Mouse (Mus musculus) forebrain, embryonic 11.5 days (tissue): Measurements from ENCODE around the gene Olfr1047. TPM values are rescaled to one million over a fixed set of nuclear protein-coding genes. Genes with fewer than 3 reads are reported as not detected.

Experiments used
- ATAC-seq: fragments of 200-750 bp; cut with Nextera tagmentation; replicated peaks from 2 replicates; pipeline ENCODE4 v1.8.0; 2017; ENCODE audit warnings: moderate TSS enrichment; ENCODE audit not compliant: low FRiP score
- DNase-seq: peaks from one replicate; pipeline ENCODE4 v3.0.0-alpha.2; 2017; ENCODE audit warnings: low spot score
- H3K27ac ChIP-seq: fragments of 300-500 bp; sonication (generic); 2 replicates; pipeline ENCODE4 v1.5.1; 2014; ENCODE audit warnings: low read depth, low read length
- H3K27me3 ChIP-seq: fragments of 300-500 bp; sonication (generic); 2 replicates; pipeline ENCODE4 v1.6.1; 2014; ENCODE audit warnings: mild to moderate bottlenecking, low read length, mixed read lengths; ENCODE audit not compliant: control insufficient read depth, insufficient read depth
- H3K36me3 ChIP-seq: fragments of 300-500 bp; sonication (generic); 2 replicates; pipeline ENCODE4 v1.6.1; 2014; ENCODE audit warnings: mild to moderate bottlenecking, low read length, moderate library complexity, mixed read lengths; ENCODE audit not compliant: control insufficient read depth, insufficient read depth
- H3K4me1 ChIP-seq: fragments of 300-500 bp; sonication (generic); replicated peaks from 2 replicates; pipeline ENCODE4 v1.6.1; 2014; ENCODE audit warnings: low read length, mixed read lengths; ENCODE audit not compliant: control insufficient read depth, insufficient read depth
- H3K4me2 ChIP-seq: fragments of 300-500 bp; sonication (generic); 2 replicates; pipeline ENCODE4 v1.6.1; 2014; ENCODE audit warnings: low read depth, mild to moderate bottlenecking, low read length, moderate library complexity, mixed read lengths; ENCODE audit not compliant: severe bottlenecking
- H3K4me3 ChIP-seq: fragments of 300-500 bp; sonication (generic); 2 replicates; pipeline ENCODE4 v1.5.1; 2014; ENCODE audit warnings: low read depth, low read length
- H3K9ac ChIP-seq: fragments of 300-500 bp; sonication (generic); 2 replicates; pipeline ENCODE4 v1.6.1; 2014; ENCODE audit warnings: low read length
- H3K9me3 ChIP-seq: fragments of 300-500 bp; sonication (generic); 2 replicates; pipeline ENCODE4 v1.6.1; 2016; ENCODE audit warnings: low read length, mixed read lengths; ENCODE audit not compliant: control insufficient read depth
- polyA plus RNA-seq: library from polyadenylated mRNA; unstranded; fragments of >200 nt; fragmentation: Nextera tagmentation; extraction: Ambion mirVana; gene quantifications from 2 replicates; pipeline ENCODE4 v1.2.1, GENCODE M21; 2014

Olfr1047 gene
- polyA plus RNA-seq, 1 experiment from 2014 or later: not detected

DNA sequence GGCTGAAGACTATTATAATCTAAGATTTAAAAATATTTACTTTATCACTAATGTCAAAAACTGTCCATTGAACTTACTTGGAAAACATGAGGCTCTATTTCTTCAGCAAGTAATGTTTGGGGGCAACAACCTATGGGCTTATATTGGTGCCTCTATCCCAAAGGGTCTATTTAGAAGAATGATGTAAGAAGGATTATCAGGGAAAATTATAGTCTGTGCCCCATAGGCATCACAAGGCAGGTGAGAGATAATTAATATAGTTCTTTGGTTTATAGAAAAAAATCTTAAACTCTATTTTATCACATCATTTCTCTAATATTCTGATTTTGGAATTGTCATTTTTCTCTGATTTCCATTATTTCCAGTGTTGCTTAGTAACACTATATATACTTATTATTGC, 53.5 kb downstream of the Olfr1047 start, which contains the start of gene Olfr1044:
Gene Olfr1044, minus strand, starts transcription at position 101 of the 400 bp plus-strand sequence.
- Histone ChIP-seq H3K27me3 (no peaks in the 10 kb centered on the region), H3K36me3 (no peaks in the 10 kb centered on the region), H3K4me1 (no peaks in the 10 kb centered on the region), H3K9me3 (no peaks in the 10 kb centered on the region), H3K27ac (no peak within 1 kb of the TSS), H3K4me3 (no peak within 1 kb of the TSS), H3K4me2 (no peak within 1 kb of the TSS), H3K9ac (no peak within 1 kb of the TSS)
- DNase-seq (no peak), ATAC-seq (no peak)

Other genes starting within 250 kb of the Olfr1047 start
- not detected in 2 replicates for gene Olfr1031, start 241.1 kb downstream of the Olfr1047 start, polyA plus RNA-seq
- not detected in 2 replicates for gene Olfr1032, start 225.9 kb downstream of the Olfr1047 start, polyA plus RNA-seq
- gene Olfr1033, start 210.8 kb downstream of the Olfr1047 start, polyA plus RNA-seq: not detected in 2 replicates
- not detected in 2 replicates for gene Olfr1034, start 185.5 kb downstream of the Olfr1047 start, polyA plus RNA-seq
- not detected in 2 replicates for gene Olfr1036, start 157.4 kb downstream of the Olfr1047 start, polyA plus RNA-seq
- not detected in 2 replicates for gene Olfr1037, start 144.0 kb downstream of the Olfr1047 start, polyA plus RNA-seq
- not detected in 2 replicates for gene Olfr1039, start 95.5 kb downstream of the Olfr1047 start, polyA plus RNA-seq
- gene Olfr1040, start 84.7 kb downstream of the Olfr1047 start, polyA plus RNA-seq: not detected in 2 replicates
- not detected in 2 replicates for gene Olfr1042, start 69.6 kb downstream of the Olfr1047 start, polyA plus RNA-seq
- gene Olfr1043, start 63.9 kb downstream of the Olfr1047 start, polyA plus RNA-seq: not detected in 2 replicates
- not detected in 2 replicates for gene Olfr1044, start 53.6 kb downstream of the Olfr1047 start, polyA plus RNA-seq
- gene Olfr52, start 45.7 kb downstream of the Olfr1047 start, polyA plus RNA-seq: not detected in 2 replicates
- not detected in 2 replicates for gene Olfr1045, start 28.4 kb downstream of the Olfr1047 start, polyA plus RNA-seq
- gene Olfr1046, start 12.1 kb downstream of the Olfr1047 start, polyA plus RNA-seq: not detected in 2 replicates
- gene Olfr1048, start 8.9 kb upstream of the Olfr1047 start, polyA plus RNA-seq: not detected in 2 replicates
- gene Olfr1049, start 26.9 kb upstream of the Olfr1047 start, polyA plus RNA-seq: not detected in 2 replicates
- not detected in 2 replicates for gene Olfr1051, start 47.7 kb upstream of the Olfr1047 start, polyA plus RNA-seq
- not detected in 2 replicates for gene Olfr1052, start 61.1 kb upstream of the Olfr1047 start, polyA plus RNA-seq
- gene Olfr1053, start 83.9 kb upstream of the Olfr1047 start, polyA plus RNA-seq: not detected in 2 replicates
- gene Olfr1054, start 104.0 kb upstream of the Olfr1047 start, polyA plus RNA-seq: not detected in 2 replicates
- not detected in 2 replicates for gene Olfr1055, start 118.9 kb upstream of the Olfr1047 start, polyA plus RNA-seq
- gene Olfr1056, start 131.1 kb upstream of the Olfr1047 start, polyA plus RNA-seq: not detected in 2 replicates
- gene Olfr1057, start 147.0 kb upstream of the Olfr1047 start, polyA plus RNA-seq: not detected in 2 replicates
- gene Olfr1058, start 157.2 kb upstream of the Olfr1047 start, polyA plus RNA-seq: not detected in 2 replicates
- gene Olfr1061, start 182.6 kb upstream of the Olfr1047 start, polyA plus RNA-seq: not detected in 2 replicates
- gene Olfr1062, start 195.3 kb upstream of the Olfr1047 start, polyA plus RNA-seq: not detected in 2 replicates
- not detected in 2 replicates for gene Olfr1065, start 219.2 kb upstream of the Olfr1047 start, polyA plus RNA-seq
- not detected in 2 replicates for gene Olfr1066, start 224.9 kb upstream of the Olfr1047 start, polyA plus RNA-seq